Mouse (Mus musculus) embryonic fibroblast, embryonic 13.5 days (primary cell): ENCODE measurements around the gene Lrrd1. TPM values are rescaled to one million over a fixed set of nuclear protein-coding genes. Genes with fewer than 3 reads are reported as not detected.
"Not testable (repeated sequence)": the region's sequence is repeated elsewhere in the genome, so short reads cannot be mapped to it uniquely, and the experiment has no call there.

Experiments
- H3K27ac ChIP-seq: 2 replicates; pipeline ENCODE4 v1.5.1; 2012; ENCODE audit warnings: low read length, control low read depth, inconsistent platforms; ENCODE audit not compliant: insufficient read depth
- H3K4me1 ChIP-seq: 2 replicates; pipeline ENCODE4 v1.6.1; 2011; ENCODE audit warnings: low read length; ENCODE audit not compliant: control insufficient read depth, insufficient read depth
- H3K4me3 ChIP-seq: 2 replicates; pipeline ENCODE4 v1.5.1; 2011; ENCODE audit warnings: mild to moderate bottlenecking, control low read depth, low read length; ENCODE audit not compliant: insufficient read depth
- CTCF ChIP-seq: IDR thresholded peaks from 2 replicates; pipeline ENCODE4 v1.5.1; 2011; ENCODE audit warnings: mild to moderate bottlenecking, control low read depth, low read length, moderate library complexity, borderline replicate concordance; ENCODE audit not compliant: insufficient read depth
- POLR2A ChIP-seq: IDR thresholded peaks from 2 replicates; pipeline ENCODE4 v1.6.1; 2011; ENCODE audit warnings: low read depth, mild to moderate bottlenecking, control low read depth, low read length, moderate library complexity
- polyA plus RNA-seq: library from polyadenylated mRNA; stranded (reverse); fragments of >200 nt; gene quantifications from 2 replicates; pipeline ENCODE4 v1.2.4, GENCODE M21; 2011; ENCODE audit warnings: low read depth; ENCODE audit not compliant: missing spikeins, insufficient read length

Lrrd1 gene
- polyA plus RNA-seq, 1 experiment = not detected

GRCm38 (mm10) chr5:3870161-3870560, 25.2 kb downstream of the Lrrd1 start:
- TF ChIP-seq CTCF (no peak), POLR2A (no peak)
- Histone ChIP-seq H3K4me3 (no peak overlapping the region), H3K4me1 (no peaks in the 10 kb centered on the region), H3K27ac (no peak overlapping the region)

- H3K4me3 ChIP-seq = no peak overlapping the region
- H3K27ac ChIP-seq = no peak overlapping the region
- TF ChIP-seq CTCF (no peak), POLR2A (no peak)
- no peaks in the 10 kb centered on the region for H3K4me1 ChIP-seq
Measured at GRCm38 (mm10) chr5:3872348-3872747, 27.4 kb downstream of the Lrrd1 start.

- Histone ChIP-seq H3K4me1 (no peaks in the 10 kb centered on the region), H3K27ac (no peak overlapping the region), H3K4me3 (no peak overlapping the region)
- no peak for TF ChIP-seq CTCF
- TF ChIP-seq POLR2A = no peak
Measured at GRCm38 (mm10) chr5:3873485-3873884, 28.5 kb downstream of the Lrrd1 start.

GRCm38 (mm10) chr5:3886862-3887261, 41.9 kb downstream of the Lrrd1 start:
- H3K4me3 ChIP-seq, H3K27ac ChIP-seq: not testable (repeated sequence)

GRCm38 (mm10) chr5:3889201-3889600, 44.2 kb downstream of the Lrrd1 start:
- no peak overlapping the region for H3K4me3 ChIP-seq
- H3K4me1 ChIP-seq = no peaks in the 10 kb centered on the region
- TF ChIP-seq CTCF = no peak
- H3K27ac ChIP-seq = no peak overlapping the region

More at GRCm38 (mm10) chr5:3886862-3887261, 41.9 kb downstream of the Lrrd1 start:
- H3K4me1 ChIP-seq = not testable (repeated sequence)

GRCm38 (mm10) chr5:3893459-3894293, 48.7 kb downstream of the Lrrd1 start, which contains the start of gene Mterf1a:
Mterf1a (minus strand) TSS chr5:3893933.
- not testable (repeated sequence) for H3K4me1 ChIP-seq, H3K27ac ChIP-seq
- H3K4me3 ChIP-seq = peak within 1 kb of the TSS; percentile 66

GRCm38 (mm10) chr5:3894294-3894619, 49.3 kb downstream of the Lrrd1 start:
- not testable (repeated sequence) for H3K4me1 ChIP-seq, H3K27ac ChIP-seq, H3K4me3 ChIP-seq

- Histone ChIP-seq H3K4me3 (no peak overlapping the region), H3K4me1 (no peaks in the 10 kb centered on the region), H3K27ac (no peak overlapping the region)
- no peak for TF ChIP-seq POLR2A
- no peak for TF ChIP-seq CTCF
Measured at GRCm38 (mm10) chr5:3905471-3905870, 60.5 kb downstream of the Lrrd1 start.

Other genes starting within 250 kb of the Lrrd1 start
- gene Pex1, start 249.1 kb upstream of the Lrrd1 start, polyA plus RNA-seq = 10.5 and 13.1 TPM in 2 replicates
- 5.9 and 6.6 TPM in 2 replicates for gene Rbm48, start 248.6 kb upstream of the Lrrd1 start, polyA plus RNA-seq
- gene Tmbim7, start 194.0 kb upstream of the Lrrd1 start, polyA plus RNA-seq = not detected in 2 replicates
- 163 and 176 TPM in 2 replicates for gene Gatad1, start 188.0 kb upstream of the Lrrd1 start, polyA plus RNA-seq
- 48.9 and 52.0 TPM in 2 replicates for gene Ankib1, start 42.2 kb upstream of the Lrrd1 start, polyA plus RNA-seq
- gene Krit1, start 42.0 kb upstream of the Lrrd1 start, polyA plus RNA-seq = 62.7 and 68.8 TPM in 2 replicates
- 4.4 and 6.4 TPM in 2 replicates for gene Mterf1a, start 48.8 kb downstream of the Lrrd1 start, polyA plus RNA-seq
- 31.1 and 36.0 TPM in 2 replicates for gene Akap9, start 82.9 kb downstream of the Lrrd1 start, polyA plus RNA-seq